Mouse (Mus musculus) ovary, postnatal 10 days (tissue): ENCODE measurements at regions not wholly inside any gene's neighbourhood (a gene's known extent, or its start where the extent isn't known, plus 50 kb on each side); places are given as distances from the start of the nearest gene placed in this dataset.
A peak's percentile ranks its signal among the peaks of the same experiment; 100 is the strongest.

ENCODE experiments used
- DNase-seq: peaks from one replicate; pipeline ENCODE4 v3.0.0; 2022; ENCODE audit warnings: low spot score

DNA sequence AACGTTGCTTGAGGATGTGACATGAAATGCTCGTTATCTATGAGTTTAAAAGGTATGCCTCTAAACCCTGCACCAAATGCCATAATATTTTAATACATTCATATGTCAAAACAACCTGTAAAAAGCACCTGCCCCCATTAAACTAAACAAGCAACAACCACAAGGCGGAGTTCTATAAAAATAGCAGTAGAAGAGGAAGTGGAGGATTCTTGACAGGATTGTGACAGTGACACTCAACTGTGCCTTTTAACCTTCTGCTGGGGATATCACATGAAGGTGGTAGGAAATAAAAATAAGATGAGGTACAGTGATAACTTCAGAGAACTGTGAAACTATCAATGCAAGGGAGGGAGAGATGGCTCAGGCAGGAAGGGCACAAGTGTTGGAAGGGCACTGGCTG lies 58.6 kb upstream of the Dbx2 start:
- DNase-seq, result no peak

DNA sequence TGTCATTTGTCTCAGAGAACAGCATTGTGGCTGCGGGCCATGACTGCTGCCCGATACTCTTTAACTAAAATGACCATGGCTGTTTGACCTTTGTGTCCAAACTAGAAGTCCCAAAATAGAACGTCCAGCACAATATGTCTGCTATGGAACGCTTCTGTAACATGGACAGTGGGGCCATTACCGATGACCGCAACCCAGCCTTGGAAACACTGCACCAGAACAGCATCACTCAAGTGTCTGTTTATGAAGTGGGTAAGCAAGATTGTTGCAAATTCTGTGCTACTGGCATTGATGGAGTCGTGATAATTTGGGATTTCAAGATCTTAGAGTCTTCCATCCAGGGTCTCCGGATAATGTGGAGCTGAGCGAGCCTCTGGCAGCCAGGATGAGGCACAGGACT lies 60.2 kb upstream of the Dbx2 start:
- DNase-seq, result no peak

DNA sequence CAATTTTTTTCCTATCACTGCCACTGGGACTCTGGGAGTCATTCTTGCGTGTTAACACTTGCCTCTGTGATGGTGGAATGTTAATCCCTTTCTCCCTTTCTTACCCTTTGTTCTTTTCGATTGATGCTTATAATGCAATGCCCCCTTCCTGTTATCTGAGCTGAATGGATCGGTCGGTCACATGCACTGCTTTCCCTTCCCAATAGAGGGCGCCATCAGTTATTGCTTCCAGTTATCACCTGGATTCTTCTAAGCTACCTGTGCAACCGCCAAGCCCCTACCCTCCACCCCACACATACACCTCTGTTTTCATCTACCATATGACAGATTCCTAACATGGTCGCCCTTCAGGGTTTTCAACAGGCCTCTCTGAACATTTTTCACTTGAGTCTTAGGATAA lies 66.9 kb upstream of the Ano6 start:
- DNase-seq, result no peak

DNA sequence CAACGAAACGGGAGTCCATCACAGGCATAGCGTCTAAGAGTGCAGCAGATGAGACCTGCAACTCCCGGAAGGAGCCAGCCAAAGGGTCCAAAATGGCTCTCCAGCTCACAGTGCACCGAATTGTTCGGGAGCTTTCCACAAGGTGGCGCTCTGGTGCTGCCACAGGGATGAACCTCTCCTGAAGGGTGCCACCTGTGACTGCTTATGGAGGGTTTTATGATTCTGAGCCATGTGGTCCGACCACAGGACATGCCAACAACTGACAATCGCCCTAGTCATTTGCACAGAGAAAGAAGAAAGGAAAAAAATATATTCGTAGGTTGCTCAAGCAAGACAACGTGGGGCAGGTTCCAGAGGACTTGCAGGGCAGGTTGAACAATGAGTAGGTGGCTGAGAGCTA lies 64.8 kb upstream of the Ano6 start:
- peak; percentile 55 for DNase-seq

DNA sequence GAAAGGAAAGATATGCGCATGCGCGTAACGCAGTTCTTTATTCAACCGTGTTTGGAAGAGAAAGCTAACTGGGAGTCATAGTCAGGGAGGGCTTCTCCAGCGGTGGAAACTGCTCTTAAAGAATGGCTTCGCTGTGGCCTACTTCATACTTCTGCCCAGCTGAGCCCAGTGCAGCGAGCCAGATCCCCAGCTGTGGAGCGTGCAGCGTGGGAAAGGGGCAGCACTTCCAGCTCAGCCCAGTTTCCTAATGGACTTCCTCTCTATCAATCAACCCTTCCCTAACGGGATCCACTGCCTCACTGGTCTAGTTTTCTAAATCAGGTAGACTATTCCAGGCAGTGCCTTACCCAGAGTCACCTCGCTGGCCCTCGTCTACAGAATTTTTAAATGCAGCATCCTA lies 64.1 kb upstream of the Ano6 start:
- no peak for DNase-seq

DNA sequence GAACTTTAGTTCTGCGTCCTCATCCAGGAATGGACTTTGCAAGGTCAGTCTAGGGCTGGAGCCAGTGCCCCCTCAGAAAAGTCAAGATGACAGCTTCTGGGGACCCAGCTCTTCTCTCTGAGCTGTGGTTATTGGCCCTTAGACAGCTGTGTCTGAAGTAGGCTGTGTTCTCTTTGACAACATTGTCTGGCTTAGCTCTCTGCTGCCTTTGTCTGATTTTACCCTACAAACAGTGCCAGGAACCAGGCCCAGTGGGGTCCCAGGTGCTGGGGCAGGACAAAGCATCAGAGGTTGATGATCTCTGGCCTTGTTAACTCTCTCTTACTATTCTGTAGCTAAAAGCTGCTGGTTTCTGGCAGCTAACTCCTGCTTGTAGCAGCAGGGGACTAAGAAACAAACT lies 54.9 kb upstream of the Ano6 start:
- DNase-seq, result no peak
